Mouse (Mus musculus): ENCODE results near the gene Ndrg4.

Ndrg4 gene

GRCm38 (mm10) chr8:95738596-95738995 lies 61.8 kb downstream of the Ndrg4 start:
- DNase-seq = no peak

- DNase-seq = no peak
These were observed 65.0 kb downstream of the Ndrg4 start for GRCm38 (mm10) chr8:95741732-95742131.

GRCm38 (mm10) chr8:95748028-95748427 lies 71.2 kb downstream of the Ndrg4 start:
- no peak for DNase-seq

GRCm38 (mm10) chr8:95751924-95752323 lies 75.1 kb downstream of the Ndrg4 start:
- DNase-seq = no peak

- no peak for DNase-seq
These were observed 83.5 kb downstream of the Ndrg4 start for GRCm38 (mm10) chr8:95760323-95760722.

GRCm38 (mm10) chr8:95764133-95764532 lies 87.4 kb downstream of the Ndrg4 start:
- no peak for DNase-seq
